Mouse (Mus musculus): ENCODE measurements around the gene Slc37a2.

The Slc37a2 gene

DNA sequence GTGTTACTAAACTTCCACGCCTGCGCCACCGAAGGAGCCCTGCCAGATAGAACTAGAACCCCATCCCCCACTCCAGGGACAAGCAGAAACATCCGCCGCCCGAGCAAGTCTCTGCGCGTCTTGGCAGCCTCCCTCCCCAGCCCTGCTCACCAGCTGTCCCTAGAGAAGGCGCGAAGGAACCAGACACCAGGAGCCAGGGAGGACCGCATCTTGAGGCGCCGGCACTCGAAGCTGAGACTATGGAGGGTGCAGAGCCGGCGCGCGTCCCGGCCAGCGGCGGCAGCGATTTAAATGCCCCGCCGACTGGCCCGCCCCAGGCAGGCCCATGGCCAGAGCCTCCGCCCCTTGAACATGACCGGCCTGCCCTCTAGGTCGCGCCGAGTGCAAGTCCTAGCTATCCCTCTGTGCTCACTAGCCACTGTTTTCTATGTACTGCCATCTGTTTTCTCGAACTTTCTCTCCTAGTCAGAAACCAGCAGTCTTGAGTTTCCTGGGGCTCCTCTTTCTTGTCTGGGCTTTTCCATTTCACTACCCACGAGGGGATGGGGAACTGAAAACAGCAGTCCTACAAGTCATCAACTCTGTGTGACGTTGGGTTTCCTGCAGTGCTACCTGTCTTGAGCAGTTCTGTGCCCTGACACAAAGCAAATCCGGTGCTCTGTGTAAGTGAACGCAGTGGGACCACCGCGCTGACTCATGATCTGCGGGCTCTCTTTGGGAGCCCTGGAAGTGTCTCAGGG is at the start of gene Slc37a2:
TSS of gene Slc37a2 (minus strand) at position 590 of the 740 bp plus-strand sequence.
- DNase-seq: no peak

GRCm38 (mm10) chr9:37301720-37302119 is 46.2 kb upstream of the Slc37a2 start:
- no peak for DNase-seq

DNA sequence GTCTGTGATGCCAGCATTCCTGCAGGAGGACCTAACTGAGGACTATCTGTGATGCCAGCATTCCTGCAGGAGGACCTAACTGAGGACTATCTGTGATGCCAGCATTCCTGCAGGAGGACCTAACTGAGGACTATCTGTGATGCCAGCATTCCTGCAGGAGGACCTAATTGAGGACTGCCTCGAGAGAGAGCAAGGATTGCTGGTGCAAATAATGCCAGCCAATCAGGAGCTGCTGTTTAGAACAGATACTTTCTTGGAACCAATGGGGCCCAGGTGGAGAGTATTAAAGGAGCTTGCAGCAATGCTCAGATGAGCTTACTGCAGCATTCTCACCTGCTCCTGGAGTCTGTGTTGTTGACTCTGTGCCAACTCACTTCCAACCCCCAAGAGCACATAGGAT is 45.0 kb upstream of the Slc37a2 start:
- DNase-seq: peak; percentile 22

- DNase-seq: no peak
Measured at GRCm38 (mm10) chr9:37295586-37295985, 40.0 kb upstream of the Slc37a2 start.

DNA sequence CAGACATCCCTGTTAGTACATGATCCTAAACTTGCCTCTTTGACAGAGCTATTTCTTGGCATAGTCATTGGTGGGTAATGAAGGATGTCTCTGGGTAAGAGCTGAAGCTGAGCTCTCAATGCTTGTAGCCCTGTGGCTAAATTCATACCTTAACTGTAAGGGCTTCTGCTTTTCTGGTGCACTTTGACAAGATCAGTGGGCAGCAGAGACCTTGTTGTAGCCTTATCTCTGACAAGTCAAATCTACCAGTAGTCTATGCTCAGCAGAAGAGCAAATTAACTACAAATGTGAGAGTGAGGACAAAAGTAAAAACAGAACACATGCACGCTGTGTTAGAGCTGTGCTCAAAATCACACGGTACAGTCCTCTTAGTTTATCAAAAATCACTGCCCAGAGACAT is 11.1 kb upstream of the Slc37a2 start:
- no peak for DNase-seq

DNA sequence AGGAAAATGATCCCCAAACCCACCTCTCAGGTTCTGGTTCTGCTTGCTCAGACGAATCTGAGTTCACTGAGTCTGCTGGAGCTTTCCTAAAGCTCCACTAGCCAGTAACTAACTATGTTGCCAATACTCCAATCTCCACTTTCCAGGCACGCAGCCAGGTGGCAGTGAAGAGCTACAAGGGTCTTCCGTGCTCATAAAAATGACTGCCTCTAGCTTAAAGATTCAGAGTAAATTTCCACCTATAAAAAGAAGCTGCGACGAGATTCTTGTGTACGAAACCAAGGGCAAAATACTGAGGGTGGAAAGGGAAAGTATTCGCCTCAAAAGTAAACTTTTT is 319 bp upstream of the Slc37a2 start:
- DNase-seq: no peak

DNA sequence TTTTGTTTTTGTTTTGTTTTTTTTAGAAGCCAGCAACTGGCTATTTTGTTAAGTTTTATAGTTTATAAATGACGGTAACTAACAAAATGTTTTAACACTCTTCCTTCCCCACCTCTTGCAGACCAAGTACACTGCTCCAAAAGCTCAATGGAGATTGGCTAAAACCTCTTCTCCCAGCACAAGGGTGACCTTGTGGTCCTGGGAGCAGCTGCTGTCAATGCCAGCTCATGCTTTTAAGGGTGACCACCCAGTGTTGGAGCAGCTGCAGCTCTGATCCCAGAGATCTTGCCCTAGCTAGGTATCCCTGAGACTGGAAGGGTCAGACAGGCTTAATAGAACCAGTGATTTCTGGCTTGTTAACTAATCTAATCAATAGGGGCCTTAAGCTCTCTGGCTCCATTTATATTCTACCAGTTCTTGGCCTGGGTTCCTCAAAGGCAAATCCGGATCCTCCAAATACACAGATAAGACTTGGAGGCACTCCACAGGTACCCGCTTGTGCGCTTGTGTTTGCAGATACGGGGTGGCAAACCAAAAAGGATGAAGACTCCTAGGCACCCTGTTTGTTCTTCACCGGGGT is 917 bp downstream of the Slc37a2 start:
- DNase-seq: no peak

DNA sequence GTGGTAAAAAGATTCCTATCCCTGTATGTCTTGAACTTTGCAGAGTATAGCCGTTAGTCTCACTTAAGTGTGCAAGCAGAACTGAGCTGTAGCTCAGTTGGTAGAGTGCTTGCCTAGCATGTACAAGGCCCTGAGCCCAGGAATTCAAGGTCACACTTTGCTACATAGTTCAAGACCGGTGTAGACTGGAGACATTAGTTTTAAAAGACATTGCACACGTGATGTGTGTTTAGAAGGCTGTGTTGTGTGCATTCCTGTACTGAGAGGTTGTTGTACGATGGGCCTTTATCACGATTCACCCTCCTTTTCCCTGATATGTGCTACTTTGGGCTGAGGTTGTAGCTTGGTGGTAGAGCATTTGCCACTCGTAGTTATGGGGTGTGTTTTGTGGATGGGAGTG is 4.9 kb downstream of the Slc37a2 start:
- DNase-seq: no peak

- no peak for DNase-seq
Measured at GRCm38 (mm10) chr9:37249976-37250375, 5.6 kb downstream of the Slc37a2 start.

- DNase-seq: no peak
Measured at GRCm38 (mm10) chr9:37248381-37248906, 7.1 kb downstream of the Slc37a2 start.

- no peak for DNase-seq
Measured at GRCm38 (mm10) chr9:37247429-37247828, 8.1 kb downstream of the Slc37a2 start.

GRCm38 (mm10) chr9:37245810-37246209 is 9.7 kb downstream of the Slc37a2 start:
- DNase-seq: no peak

DNA sequence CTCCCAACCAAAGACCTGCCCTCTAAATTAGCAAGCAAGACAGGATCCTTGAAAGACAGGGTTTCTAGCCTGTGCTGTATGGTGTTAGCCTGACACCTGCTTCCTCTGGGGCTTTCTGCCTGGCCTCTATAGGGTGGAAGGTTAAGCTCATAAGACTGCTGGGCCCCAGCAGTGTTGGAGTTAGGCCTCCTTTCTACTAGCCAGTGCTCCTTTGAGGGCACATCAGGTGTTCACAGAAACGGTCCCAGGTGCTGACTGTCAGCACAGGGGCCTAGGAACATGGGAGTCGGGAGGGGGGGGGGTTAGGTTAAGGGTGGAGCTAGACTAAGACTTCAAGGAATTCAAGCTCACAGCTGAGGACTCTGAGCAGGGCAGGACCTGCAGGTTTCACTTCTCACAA is 10.1 kb downstream of the Slc37a2 start:
- DNase-seq: no peak

DNA sequence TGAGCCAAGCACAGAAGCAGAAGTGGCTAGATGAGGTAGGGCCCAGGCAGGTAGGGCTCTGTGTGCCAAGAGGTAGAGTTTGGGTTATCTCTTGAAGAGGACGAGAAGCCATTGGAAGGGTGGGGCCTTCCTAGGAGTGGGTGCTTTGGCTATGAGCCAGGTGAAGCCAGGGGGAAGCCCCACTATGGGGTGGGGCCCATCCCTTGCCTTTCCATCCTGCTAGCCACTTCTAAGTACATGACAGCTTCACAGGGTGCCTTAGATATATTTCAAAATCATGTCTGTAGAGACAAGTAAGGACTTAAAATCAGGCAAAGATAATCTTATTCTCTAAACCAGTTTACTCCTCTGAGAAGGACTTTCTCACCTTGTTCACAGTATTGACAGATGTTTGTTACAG is 10.9 kb downstream of the Slc37a2 start:
- DNase-seq: no peak

DNA sequence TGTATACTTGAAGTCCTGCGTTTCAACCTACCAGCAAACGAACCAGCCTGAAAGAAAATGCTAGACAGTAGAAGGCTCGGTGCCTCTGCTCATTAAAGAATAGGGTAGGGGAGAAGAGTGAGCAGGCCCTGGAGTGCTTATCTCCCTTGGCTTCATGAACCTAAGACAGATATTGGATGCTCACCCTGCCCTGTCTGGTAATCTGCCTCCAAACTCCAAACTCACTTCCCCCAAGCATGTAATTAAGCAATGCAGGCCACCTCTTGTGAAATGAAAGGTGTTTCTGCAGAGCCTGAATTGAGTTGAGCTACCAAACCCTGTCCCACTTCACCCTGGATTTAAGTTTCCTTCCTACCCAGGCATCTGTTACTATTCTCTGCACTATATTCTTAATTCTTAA is 12.8 kb downstream of the Slc37a2 start:
- DNase-seq: no peak

DNA sequence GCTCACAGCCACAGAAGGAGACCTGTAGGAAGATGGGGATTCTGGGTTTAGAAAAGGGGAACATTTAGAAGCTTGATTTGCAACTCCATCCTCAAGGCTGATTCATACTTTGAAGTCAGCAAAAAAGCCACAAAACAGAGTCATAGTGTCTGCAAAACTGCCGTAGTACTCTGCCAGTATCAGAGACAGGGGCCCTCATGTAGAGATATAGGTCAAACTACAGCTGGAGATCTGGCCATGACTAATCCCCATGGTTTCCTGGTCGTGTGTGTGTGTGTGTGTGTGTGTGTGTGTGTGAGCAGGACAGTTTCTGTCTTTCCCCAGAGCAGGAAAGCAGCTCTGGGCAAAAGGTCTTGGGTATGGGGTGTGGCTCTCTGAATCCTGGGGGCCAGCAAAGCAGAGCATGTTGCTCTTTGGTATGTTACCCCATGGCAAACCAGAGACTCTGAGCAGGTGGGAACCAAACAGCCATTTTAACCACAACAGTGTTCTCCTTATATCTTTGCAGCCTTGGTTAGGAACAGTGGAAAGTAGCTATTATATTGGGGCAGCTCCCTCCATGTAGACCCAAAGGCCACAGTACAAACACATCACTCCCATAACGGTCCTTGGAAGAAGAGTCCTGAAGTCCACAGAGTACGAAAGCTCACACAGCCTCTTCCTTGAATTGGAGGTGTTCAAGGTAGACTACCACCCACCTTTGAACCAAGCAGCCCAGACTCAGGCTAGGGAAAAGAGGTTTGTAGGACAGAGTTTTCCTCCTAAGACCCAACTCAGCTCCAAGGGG is 19.4 kb downstream of the Slc37a2 start:
- DNase-seq: no peak

DNA sequence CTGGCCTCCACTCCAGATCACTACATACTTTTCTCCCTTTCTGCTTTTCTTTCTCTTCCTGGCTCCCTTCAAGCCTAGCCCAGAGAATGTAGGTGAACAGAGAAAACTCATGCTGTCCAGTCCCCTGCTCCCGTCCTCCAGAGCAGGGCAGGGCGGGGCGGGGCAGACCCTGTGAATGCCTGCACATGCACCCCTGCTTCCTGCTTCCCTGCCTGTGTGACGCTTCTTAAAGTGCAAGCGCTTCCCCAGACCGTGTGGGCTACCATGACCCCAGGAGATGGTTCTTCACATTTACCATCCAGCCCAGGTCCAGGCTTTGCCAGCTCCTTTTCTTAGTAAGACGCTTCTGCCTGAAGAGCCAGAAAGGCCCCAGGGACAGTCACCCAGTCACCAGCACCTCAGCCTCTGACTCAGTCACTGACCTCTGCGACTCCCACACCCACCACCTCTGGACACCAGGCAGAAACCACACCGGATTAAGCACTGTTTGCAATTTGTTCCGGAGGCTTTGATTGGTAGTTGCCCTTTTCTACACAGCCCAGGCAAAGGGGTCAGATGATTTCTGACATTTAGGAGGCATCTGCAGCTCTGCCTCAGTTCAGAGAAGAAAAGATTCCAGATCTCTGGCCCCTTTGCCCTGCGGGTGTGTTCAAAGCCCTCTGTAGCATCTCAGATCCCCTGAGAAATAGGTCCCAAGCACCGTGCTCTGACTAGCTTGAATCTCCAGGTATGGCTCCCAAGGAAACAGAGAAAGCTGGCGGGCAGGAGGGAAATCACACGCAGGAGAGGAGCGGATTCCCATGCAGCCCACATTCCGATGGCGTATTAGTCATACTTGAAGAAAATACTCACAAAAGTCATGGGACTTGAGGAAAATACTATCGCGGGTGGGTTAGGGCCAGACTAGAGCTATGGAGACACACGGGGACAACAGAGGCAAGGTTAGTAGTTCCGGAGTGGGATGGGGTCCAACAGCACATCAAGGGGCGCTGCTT is 23.0 kb downstream of the Slc37a2 start:
- no peak for DNase-seq

DNA sequence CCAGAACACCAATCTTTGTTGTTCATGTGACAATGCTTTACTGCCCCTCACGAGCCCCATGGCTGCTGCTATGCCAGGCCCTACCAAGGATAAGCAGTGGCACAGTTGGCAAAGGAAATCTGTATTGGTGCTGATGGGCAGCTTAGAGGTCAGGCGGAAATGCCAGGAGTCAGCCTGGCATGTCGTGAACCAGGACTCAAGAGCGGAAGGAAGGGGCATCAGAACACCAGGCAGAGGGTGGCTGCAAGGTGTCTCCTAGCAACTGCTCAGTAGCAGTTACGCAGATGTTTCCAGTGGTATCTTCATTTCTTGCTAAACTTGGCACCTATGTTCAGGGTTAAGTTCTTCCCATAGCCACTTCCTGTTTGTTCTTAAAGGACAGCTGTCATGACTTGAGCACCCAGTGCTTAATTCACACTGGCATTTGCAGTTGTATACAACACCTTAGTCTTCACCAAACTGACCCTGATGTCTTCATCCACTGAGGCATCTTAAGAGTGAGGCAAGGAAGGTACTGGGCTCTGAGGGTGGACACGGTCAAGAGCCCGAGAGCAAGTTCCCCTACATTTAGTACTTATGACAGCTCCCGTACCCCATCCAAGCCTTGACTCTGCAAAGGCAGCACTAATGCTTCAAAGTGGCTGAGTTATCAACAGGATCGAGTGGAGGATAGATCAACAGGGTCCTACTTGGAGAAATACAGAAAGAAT is 24.9 kb downstream of the Slc37a2 start:
- no peak for DNase-seq

GRCm38 (mm10) chr9:37229880-37230325 is 25.6 kb downstream of the Slc37a2 start:
- DNase-seq: peak; percentile 68

DNA sequence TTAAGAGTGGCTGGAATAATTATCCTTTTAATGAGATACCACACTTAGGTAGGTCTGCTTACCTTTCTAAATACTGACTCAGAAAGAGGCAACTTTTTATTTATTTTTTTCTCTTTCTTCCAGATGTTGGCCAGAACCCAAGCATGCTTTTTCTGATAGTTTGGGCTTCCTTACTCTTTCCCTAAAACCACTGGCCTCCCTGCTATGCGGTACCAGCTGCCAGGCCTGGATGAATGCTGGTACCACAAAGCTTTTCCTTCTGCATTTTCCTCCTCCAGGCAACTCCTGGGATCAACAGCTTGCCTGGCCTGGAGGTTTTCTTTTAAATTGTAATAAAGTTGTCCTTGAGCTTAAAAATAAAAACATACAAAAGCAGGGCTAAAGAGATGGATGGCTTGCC is 30.0 kb downstream of the Slc37a2 start:
- no peak for DNase-seq

GRCm38 (mm10) chr9:37220755-37221154 is 34.8 kb downstream of the Slc37a2 start:
- DNase-seq: no peak

Measured in cerebellum, adult 8-10 months (tissue).